Mouse (Mus musculus): Measurements from ENCODE around the gene Runx2. TPM values are rescaled to one million over a fixed set of nuclear protein-coding genes. Genes with fewer than 3 reads are reported as not detected.
A peak's percentile ranks its signal among the peaks of the same experiment; 100 is the strongest.

Gene Runx2
- polyA plus RNA-seq, 1 experiment from 2014 or later: 14.0 TPM

DNA sequence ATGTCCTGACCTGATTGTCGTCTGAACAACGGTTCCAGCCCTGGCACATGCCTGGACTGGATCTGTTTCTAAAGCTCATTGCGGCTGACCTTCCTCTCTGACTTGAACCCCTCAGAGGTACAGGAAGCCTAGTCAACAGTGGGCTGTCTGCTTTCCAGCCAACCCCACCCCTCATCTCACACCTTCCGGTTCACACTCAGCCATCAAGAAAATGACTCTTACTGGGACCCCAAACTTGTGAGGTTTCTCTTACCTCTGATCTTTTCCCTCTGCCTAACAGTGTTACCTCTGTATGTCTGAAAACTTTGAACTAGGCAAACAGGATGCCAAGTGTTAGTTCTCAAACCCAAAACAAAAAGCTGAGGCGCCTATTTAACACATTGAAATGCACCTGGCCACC is 247.6 kb downstream of the Runx2 start:
- POLR2A ChIA-PET: interaction anchor here (1.1 kb wide), 1 partner anchor 25 kb away, joined by 3 read pairs; no protein-coding TSS in a partner anchor
- in situ Hi-C loops (cut with MboI; ENCODE audit: low pct_unique_long_range_greater_than_20kb): no loop called here
- ATAC-seq: no peak
- CTCF ChIA-PET: no interaction called here
- no peak for DNase-seq (ENCODE audit: low read depth, low spot score)
- H3K27me3 ChIP-seq: no peaks in the 10 kb centered on the region
- no peak for TF ChIP-seq CTCF (IDR thresholded peaks at IDR 0.05)

DNA sequence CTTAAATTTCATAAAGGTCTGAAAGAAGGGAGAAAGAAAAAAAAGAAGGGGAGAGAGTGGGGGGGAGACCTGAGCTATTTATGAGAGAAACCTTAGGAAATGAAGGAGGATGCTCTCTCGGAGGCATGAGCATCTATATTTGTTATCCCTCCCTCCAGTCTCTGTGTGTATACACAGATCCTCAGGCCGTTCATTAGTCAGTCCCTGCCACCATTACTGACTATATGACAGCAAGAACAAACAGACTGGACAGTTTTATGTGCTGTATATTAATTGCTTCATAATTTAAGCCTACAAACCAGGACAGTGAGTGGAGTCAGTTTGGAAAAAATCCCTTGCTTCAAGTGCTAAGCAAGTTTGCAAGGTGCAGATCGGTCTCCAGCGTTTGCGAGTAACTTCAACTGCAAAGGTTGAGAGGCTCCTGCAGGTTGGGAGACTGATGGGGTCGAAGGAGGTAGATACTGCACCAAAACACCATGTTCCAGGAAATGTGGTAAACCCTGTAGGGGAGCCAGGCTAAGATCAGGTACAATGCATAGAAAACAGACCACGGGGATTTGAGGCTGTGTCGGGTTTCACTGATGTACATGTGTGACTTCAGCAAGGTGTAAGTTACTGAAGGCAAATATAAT is 248.6 kb downstream of the Runx2 start:
- no peak for TF ChIP-seq CTCF (IDR thresholded peaks at IDR 0.05)
- no peaks in the 10 kb centered on the region for H3K27me3 ChIP-seq
- CTCF ChIA-PET: interaction anchor here (0.8 to 1.0 kb wide), 2 partner anchors 10 to 16 kb away, joined by 3 read pairs; no protein-coding TSS in a partner anchor
- ATAC-seq (no peak), DNase-seq (ENCODE audit: low read depth, low spot score) (no peak)
- POLR2A ChIA-PET: interaction anchor here (1.1 kb wide), 1 partner anchor 26 kb away, joined by 3 read pairs; no protein-coding TSS in a partner anchor
- in situ Hi-C loops (cut with MboI; ENCODE audit: low pct_unique_long_range_greater_than_20kb): no loop called here

DNA sequence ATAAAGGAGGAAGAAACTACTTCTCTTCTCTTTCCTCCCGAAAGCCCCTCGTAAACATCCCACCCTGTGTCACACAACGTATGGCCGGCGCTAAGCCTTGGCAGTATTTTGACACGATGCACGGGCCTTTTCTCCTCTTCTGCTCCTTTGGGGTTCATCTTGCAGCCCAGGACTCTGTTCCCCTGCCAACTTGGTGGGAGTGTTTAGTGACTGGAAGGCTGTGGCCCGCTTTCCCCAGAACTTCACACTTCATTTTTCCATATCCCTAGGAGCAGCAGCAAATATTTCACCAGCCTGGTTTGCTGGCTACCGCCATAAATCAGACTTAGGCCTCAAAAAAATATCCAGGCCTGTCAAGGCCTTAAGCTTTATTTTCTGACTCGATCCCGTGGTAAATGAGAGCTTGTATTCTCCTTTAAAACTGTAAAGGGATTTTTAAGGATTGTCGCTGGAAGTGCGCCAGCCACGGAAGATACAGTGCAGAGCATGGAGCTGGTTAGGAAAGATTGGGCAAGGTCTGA is 249.2 kb downstream of the Runx2 start:
- POLR2A ChIA-PET: no interaction called here

DNA sequence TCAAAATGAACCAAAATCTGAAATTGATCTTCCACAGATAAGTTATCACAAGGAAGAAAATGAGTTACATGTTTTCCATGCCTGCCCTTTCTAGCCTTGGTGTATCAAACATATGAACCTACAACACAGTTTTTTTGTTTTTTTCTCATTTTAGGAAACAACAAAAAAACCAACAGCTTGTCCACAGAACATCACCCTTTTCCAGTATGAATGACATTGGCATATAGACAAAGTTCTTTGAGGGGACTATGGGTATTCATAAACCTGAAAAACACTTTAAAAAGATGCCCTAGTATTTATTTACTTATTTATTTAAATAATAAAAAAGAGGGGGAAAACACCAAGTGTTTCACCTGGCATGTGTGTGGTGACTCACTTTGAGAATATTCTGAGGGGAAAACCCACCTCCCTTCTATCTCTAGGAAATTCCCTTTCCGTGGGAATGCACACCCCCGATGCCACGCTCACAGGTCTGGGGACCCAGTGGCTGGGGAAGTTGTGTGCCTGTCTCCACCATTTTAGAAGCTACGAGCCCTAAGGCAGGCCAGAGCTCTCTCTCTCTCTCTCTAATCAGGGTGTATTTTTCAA is 249.9 kb downstream of the Runx2 start:
- ChIA-PET CTCF (interaction anchor here (0.8 to 1.0 kb wide), 2 partner anchors 11 to 17 kb away, joined by 3 read pairs; no protein-coding TSS in a partner anchor), POLR2A (no interaction called here)
- DNase-seq (ENCODE audit: low read depth, low spot score): no peak
- H3K27me3 ChIP-seq: no peaks in the 10 kb centered on the region
- no peak for TF ChIP-seq CTCF (IDR thresholded peaks at IDR 0.05)
- in situ Hi-C loops (cut with MboI; ENCODE audit: low pct_unique_long_range_greater_than_20kb): no loop called here
- ATAC-seq: no peak

More for the DNA sequence above, 249.2 kb downstream of the Runx2 start:
- no peaks in the 10 kb centered on the region for H3K27me3 ChIP-seq
- ATAC-seq: no peak
- no peak for TF ChIP-seq CTCF (IDR thresholded peaks at IDR 0.05)
- CTCF ChIA-PET: interaction anchor here (0.8 to 1.0 kb wide), 2 partner anchors 10 to 17 kb away, joined by 3 read pairs; no protein-coding TSS in a partner anchor
- DNase-seq (ENCODE audit: low read depth, low spot score): no peak
- in situ Hi-C loops (cut with MboI; ENCODE audit: low pct_unique_long_range_greater_than_20kb): no loop called here

DNA sequence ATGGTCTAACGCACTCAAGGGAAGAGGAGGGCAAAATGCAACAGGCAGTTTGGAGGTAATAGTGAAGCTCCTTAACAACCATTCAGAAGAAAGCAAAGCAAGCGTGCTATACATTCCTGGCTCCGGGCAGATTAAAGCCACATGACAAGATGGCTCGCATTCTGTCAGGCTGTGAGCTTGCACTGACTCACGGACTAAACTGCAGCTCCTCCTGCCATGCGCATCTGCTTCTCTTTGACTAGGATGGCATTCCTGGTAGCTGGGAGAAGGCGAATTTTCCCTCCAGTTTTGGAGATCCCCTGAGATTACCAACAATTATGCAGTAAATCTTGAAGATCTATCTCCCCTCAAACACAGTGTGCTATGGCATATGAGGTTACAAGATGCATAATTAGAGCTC is 254.6 kb downstream of the Runx2 start:
- CTCF ChIA-PET: interaction anchor here (1.1 kb wide), 1 partner anchor 84 kb away, joined by 3 read pairs; no protein-coding TSS in a partner anchor
- ATAC-seq (no peak), DNase-seq (ENCODE audit: low read depth, low spot score) (no peak)
- no peak for TF ChIP-seq CTCF (IDR thresholded peaks at IDR 0.05)
- no peaks in the 10 kb centered on the region for H3K27me3 ChIP-seq
- POLR2A ChIA-PET: no interaction called here
- in situ Hi-C loops (cut with MboI; ENCODE audit: low pct_unique_long_range_greater_than_20kb): no loop called here

DNA sequence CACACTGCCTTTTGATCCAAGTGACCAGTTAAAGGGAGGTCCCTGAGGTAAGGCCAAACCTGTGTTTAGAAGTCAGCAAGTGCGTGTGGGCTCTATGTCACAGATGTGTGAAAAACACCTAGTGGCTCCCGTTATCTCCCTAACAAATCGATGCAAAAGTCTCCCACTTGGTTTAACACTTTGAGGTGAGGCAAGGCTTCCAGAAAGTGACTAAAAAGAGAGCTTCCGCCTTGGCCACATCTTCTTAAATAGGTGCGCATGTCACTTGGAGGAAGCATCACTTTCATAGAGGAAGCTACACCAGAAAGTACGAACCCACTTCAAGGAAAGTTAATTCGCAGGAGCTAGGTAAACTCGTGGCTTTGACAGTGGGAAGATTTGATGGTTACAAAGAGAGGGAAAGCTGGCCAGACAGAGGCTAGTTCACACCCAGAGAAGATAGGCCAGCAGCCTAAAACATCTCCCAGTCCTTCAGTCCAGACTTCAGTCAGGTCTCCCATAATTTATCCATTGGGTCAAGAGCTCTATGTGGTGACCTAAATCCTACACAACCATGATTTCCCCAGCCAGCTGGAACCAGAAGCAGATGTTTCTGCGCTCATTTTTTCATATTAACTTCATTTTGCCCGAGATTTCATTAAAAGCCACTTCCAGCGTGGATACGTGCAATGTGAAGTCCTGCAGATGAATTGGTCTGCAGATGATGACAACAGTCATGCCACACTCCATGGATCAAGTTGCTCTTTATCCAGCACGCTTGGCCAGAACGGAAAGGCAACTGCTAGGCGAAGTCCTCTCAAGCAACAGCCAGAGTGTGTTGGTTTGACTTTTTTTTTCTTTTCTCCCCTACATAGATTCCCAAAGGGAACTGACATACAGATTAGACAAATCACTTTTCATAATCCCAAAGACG is 257.1 kb downstream of the Runx2 start:
- CTCF ChIA-PET: no interaction called here
- DNase-seq (ENCODE audit: low read depth, low spot score) (no peak), ATAC-seq (no peak)
- TF ChIP-seq CTCF (IDR thresholded peaks at IDR 0.05): no peak
- no peaks in the 10 kb centered on the region for H3K27me3 ChIP-seq
- POLR2A ChIA-PET: interaction anchor here (1.0 kb wide), 1 partner anchor 88 kb away, joined by 3 read pairs; no protein-coding TSS in a partner anchor
- in situ Hi-C loops (cut with MboI; ENCODE audit: low pct_unique_long_range_greater_than_20kb): no loop called here

DNA sequence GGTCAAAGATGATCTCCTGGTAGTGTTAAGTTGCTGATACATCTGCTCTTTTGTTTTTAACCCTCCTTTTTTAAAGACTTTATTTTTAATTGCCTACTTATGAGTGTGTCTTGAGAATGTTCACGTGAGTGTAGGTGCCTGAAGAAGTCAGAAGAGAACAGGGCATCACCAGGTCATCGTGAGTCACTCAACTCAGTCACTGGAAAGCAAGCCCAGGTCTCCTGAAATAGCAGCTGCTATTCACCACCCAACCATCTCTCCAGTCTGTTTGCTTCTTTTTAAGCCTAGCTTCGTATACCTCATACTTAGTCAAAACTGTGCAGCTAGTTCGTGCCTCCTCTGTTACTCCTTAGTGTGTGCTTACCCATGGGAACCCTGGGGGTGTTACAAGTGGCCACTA is 259.7 kb downstream of the Runx2 start:
- in situ Hi-C loops (cut with MboI; ENCODE audit: low pct_unique_long_range_greater_than_20kb): no loop called here
- H3K27me3 ChIP-seq: no peaks in the 10 kb centered on the region
- ATAC-seq: no peak
- TF ChIP-seq CTCF (IDR thresholded peaks at IDR 0.05): no peak
- ChIA-PET CTCF (interaction anchor here (0.7 kb wide), 1 partner anchor 15 kb away, joined by 3 read pairs; no protein-coding TSS in a partner anchor), POLR2A (interaction anchor here (1.5 kb wide), 1 partner anchor 11 kb away, joined by 9 read pairs; no protein-coding TSS in a partner anchor)
- peak; percentile 25 for DNase-seq (ENCODE audit: low read depth, low spot score)

DNA sequence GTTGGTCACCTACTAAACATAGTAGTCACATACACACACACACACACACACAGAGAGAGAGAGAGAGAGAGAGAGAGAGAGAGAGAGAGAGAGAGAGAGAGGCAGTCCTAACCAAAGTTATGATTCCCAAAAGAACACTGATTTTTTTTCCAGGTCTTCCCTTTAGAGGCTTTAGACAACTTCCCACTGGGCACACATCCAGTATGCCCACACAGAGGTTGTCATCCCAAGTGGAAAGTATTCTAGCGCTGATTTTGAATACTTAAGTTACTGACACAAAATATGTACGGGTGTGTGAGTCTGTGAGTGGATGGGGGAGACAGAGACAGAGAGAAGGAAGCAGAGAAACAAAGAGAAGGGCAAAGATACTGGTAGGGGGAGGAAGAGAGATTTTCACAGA is 265.0 kb downstream of the Runx2 start:
- DNase-seq (ENCODE audit: low read depth, low spot score): no peak
- no peak for TF ChIP-seq CTCF (IDR thresholded peaks at IDR 0.05)
- POLR2A ChIA-PET: interaction anchor here (0.7 kb wide), 1 partner anchor 99 kb away, joined by 3 read pairs; no protein-coding TSS in a partner anchor
- CTCF ChIA-PET: no interaction called here
- no peak for ATAC-seq
- in situ Hi-C loops (cut with MboI; ENCODE audit: low pct_unique_long_range_greater_than_20kb): no loop called here
- H3K27me3 ChIP-seq: no peaks in the 10 kb centered on the region

DNA sequence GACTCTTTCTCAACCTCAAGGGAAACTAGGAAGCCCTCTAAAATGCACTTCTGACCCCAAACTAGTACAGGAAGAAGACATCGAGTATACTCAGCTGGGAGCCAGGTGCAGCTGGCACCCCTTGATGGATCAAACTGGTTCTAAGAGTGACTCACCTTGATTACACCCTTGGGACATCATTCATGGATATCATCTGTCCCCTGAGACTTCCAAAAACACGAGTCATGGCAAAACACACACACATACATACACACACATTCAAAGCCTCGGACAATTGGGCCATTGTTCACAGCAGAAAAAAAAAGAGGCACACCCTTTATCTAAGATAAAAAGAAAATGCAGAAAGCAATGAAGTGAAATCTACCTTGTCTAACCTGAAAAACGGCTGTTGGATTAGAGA is 266.7 kb downstream of the Runx2 start:
- ATAC-seq (no peak), DNase-seq (ENCODE audit: low read depth, low spot score) (no peak)
- in situ Hi-C loops (cut with MboI; ENCODE audit: low pct_unique_long_range_greater_than_20kb): no loop called here
- POLR2A ChIA-PET: no interaction called here
- H3K27me3 ChIP-seq: no peaks in the 10 kb centered on the region
- CTCF ChIA-PET: interaction anchor here (0.7 kb wide), 1 partner anchor 10 kb away, joined by 3 read pairs; no protein-coding TSS in a partner anchor
- no peak for TF ChIP-seq CTCF (IDR thresholded peaks at IDR 0.05)

DNA sequence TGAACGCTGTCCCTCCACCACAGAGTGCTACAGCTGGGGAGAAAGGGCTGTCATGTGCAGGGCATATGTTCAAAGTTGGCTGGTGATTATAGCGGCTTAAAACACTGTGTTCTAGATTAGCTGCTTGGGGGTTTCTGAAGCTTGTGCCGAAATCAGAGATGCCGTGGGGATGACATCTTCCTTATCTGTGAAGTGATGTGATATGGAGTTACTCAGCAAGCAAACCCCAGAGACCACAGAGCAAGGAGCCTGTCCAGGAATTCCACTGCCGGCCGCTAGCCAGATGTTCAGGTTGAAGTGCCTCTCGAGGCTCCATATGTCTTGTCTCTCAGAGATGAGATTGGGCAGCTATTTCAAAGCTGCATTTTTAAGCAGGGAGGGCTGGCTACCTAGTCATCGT is 267.8 kb downstream of the Runx2 start:
- CTCF ChIA-PET: no interaction called here
- no peak for ATAC-seq
- no peak for TF ChIP-seq CTCF (IDR thresholded peaks at IDR 0.05)
- no peak for DNase-seq (ENCODE audit: low read depth, low spot score)
- H3K27me3 ChIP-seq: no peaks in the 10 kb centered on the region
- POLR2A ChIA-PET: no interaction called here
- in situ Hi-C loops (cut with MboI; ENCODE audit: low pct_unique_long_range_greater_than_20kb): no loop called here

All from Patski (cell line).